Mouse (Mus musculus) heart, postnatal 36 days (tissue): ENCODE results near the gene Tmem62. TPM values are rescaled to one million over a fixed set of nuclear protein-coding genes. Genes with fewer than 3 reads are reported as not detected.

Source experiments
- DNase-seq, 2 experiments: peaks; one replicate each; pipeline ENCODE4 v3.0.0; 2021 to 2022
- intact Hi-C: fragments of 180-260 bp; cut with DNase I; formaldehyde crosslinking; loops from one replicate; pipeline ENCODE4 v1.15.1; 2025
- microRNA-seq, 2 experiments: library from miRNA; unstranded; fragments of <30 nt; microRNA quantifications; one replicate each; pipeline ENCODE4 v1.2.0; 2021; ENCODE audit warnings: borderline number of aligned reads in 2 of 2
- total RNA-seq, 2 experiments: library from RNA; stranded (reverse); gene quantifications; 2 replicates each; pipeline ENCODE4 v1.2.3; 2021

Gene Tmem62
- total RNA-seq, 2 experiments from 2014 or later: 4.4 to 4.9 TPM

GRCm38 (mm10) chr2:121052176-121052575, 75.4 kb downstream of the Tmem62 start:
- DNase-seq: no peak
- intact Hi-C loops: no loop called here

DNA sequence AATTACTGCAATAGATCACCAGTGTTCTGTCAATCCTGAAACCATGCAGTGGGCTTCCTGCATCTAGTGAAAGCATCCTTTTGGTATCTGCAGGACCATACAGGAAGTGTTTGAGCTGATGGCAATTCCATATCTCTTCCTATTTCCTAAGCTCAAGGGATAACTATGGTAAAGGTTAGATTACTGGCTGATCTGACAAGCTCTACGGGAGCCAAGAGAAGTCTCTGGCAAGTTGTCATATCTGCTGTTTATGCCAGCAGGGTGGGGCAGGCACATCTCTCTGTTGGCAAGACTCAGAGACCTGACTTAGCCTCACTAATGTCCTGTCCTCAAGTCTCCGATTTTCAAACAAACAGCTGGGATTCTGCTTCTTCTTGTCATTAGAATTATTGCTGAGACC, 77.2 kb downstream of the Tmem62 start:
- intact Hi-C loops: no loop called here
- no peak for DNase-seq

- intact Hi-C loops: no loop called here
- no peak for DNase-seq
Observed at GRCm38 (mm10) chr2:121055915-121056314, 79.1 kb downstream of the Tmem62 start.

Small RNAs within 50 kb of the gene (microRNA-seq; reads per million reads assigned to microRNA genes)
- 0 reads per million in 2 experiments for gene Gm44325

Other genes starting within 250 kb of the Tmem62 start
- gene Cdan1, start 126.9 kb upstream of the Tmem62 start, total RNA-seq: 10 to 100 TPM; 10.5 to 14.2 TPM
- gene Ttbk2, start 126.4 kb upstream of the Tmem62 start, total RNA-seq: 10 to 100 TPM; 10.7 to 12.5 TPM
- 10 to 100 TPM; 22.6 to 23.5 TPM for gene Ubr1, start 6.3 kb upstream of the Tmem62 start, total RNA-seq
- gene Ccndbp1, start 31.4 kb downstream of the Tmem62 start, total RNA-seq: 10 to 100 TPM; 29.9 to 33.8 TPM
- gene Epb42, start 60.1 kb downstream of the Tmem62 start, total RNA-seq: under 1 TPM; 0.11 to 0.46 TPM
- not detected for gene Tgm5, start 108.8 kb downstream of the Tmem62 start, total RNA-seq
- not detected for gene Tgm7, start 132.8 kb downstream of the Tmem62 start, total RNA-seq
- 1 to 10 TPM; 7.8 to 8.3 TPM for gene Adal, start 163.4 kb downstream of the Tmem62 start, total RNA-seq
- 10 to 100 TPM in 1 of 2 experiments, 1 to 10 TPM in 1; 8.9 to 11.7 TPM for gene Lcmt2, start 163.6 kb downstream of the Tmem62 start, total RNA-seq
- 10 to 100 TPM; 15.7 to 16.3 TPM for gene Tubgcp4, start 193.6 kb downstream of the Tmem62 start, total RNA-seq
- 1 to 10 TPM; 6.7 to 6.9 TPM for gene Zscan29, start 194.1 kb downstream of the Tmem62 start, total RNA-seq